Mouse (Mus musculus) stomach, adult 2 months (tissue): Measurements from ENCODE around the gene Cnih4. TPM values are rescaled to one million over a fixed set of nuclear protein-coding genes. Genes with fewer than 3 reads are reported as not detected.

Experiments used
- polyA plus RNA-seq: library from polyadenylated mRNA; depleted of rRNA; stranded (reverse); fragments of >200 nt; gene quantifications from 2 replicates; pipeline ENCODE4 v1.2.3, GENCODE M21; 2012; rRNA removed

The Cnih4 gene
- polyA plus RNA-seq, result 3.9 and 7.9 TPM in 2 replicates

GRCm38 (mm10) chr1:181143950-181144836 lies at the start of gene Cnih4, which contains the start of gene Nvl:
Gene Cnih4, plus strand, starts transcription at chr1:181144693.
Gene Nvl, minus strand, starts transcription at chr1:181144204.

GRCm38 (mm10) chr1:181211920-181212633 lies 67.6 kb downstream of the Cnih4 start, which contains the start of gene Wdr26:
Gene Wdr26, minus strand, starts transcription at chr1:181212001.

Other genes starting within 250 kb of the Cnih4 start
- gene Pycr2, start 240.4 kb upstream of the Cnih4 start, polyA plus RNA-seq, result 32.6 and 43.3 TPM in 2 replicates
- gene Lefty1, start 209.7 kb upstream of the Cnih4 start, polyA plus RNA-seq, result 7.7 and 8.0 TPM in 2 replicates
- 92.4 and 94.7 TPM in 2 replicates for gene Tmem63a, start 202.3 kb upstream of the Cnih4 start, polyA plus RNA-seq
- gene Ephx1, start 123.8 kb upstream of the Cnih4 start, polyA plus RNA-seq, result 19.1 and 26.4 TPM in 2 replicates
- 2.6 and 3.7 TPM in 2 replicates for gene 9130409I23Rik, start 93.5 kb upstream of the Cnih4 start, polyA plus RNA-seq
- 1.7 and 2.3 TPM in 2 replicates for gene Nvl, start 489 bp upstream of the Cnih4 start, polyA plus RNA-seq
- 10.9 and 12.8 TPM in 2 replicates for gene Wdr26, start 67.3 kb downstream of the Cnih4 start, polyA plus RNA-seq
- gene Cnih3, start 207.9 kb downstream of the Cnih4 start, polyA plus RNA-seq, result 0.04 and 0.10 TPM in 2 replicates